In the genomic region with DNA sequence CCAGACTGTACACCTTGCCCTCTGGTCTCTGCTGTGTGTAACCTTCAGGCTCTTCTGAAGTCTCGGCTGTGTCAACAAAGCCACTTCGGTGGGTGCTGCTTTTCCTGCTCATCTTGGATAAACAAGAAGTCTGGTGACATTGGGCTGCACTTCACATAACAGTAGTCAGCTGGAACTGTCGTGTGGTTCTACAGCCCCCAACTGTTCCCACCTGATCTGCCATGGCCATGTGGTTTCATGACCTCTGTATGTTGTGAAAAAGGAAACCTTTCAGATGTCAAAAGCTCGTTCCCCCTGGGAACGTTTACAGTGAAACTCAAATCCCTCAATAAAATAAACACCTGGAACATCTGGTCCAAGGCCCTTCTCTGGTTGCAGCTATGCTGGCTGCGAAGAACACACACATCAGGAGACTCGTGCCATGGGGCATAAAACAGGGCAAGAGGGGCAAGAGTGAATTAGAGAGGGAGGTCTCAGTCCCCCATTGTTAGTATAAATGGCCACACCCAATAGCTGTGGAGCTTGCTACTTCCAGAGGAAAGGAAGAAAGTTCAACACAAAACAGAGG, we compare ENCODE assay signal across 20 mouse cellular contexts.
DNase-seq lines count a peak whose midpoint lies in the region; ATAC-seq lines count a peak whose summit lies in the region.
"Had no signal": no experiment of that assay in that cellular context is flagged by ENCODE, and none has a peak within 500 bp of the region (broad histone marks: within the 10 kb centered on the region; RNA-seq: fewer than 3 reads in every experiment).

No protein-coding gene starts in this region.

- intact Hi-C loops in gastrocnemius, postnatal 14 days (cut with DNase I; ENCODE audit: low total_unique reads), result no loop called here

- no peak overlapping the region for H3K4me2 ChIP-seq in kidney, embryonic 15.5 days
- H3K4me2 ChIP-seq in limb, embryonic 13.5 days (replicated peaks), result no peak overlapping the region
- H3K4me2 ChIP-seq: embryonic facial prominence, embryonic 13.5 days; forebrain, embryonic 12.5 days; heart, embryonic 13.5 days; hindbrain, embryonic 15.5 days had no signal

- no peaks in the 10 kb centered on the region for H3K9me3 ChIP-seq in kidney, embryonic 15.5 days (replicated peaks)
- H3K9me3 ChIP-seq in limb, embryonic 13.5 days, result no peaks in the 10 kb centered on the region
- H3K9me3 ChIP-seq: embryonic facial prominence, embryonic 13.5 days; forebrain, embryonic 12.5 days; heart, embryonic 13.5 days; hindbrain, embryonic 15.5 days had no signal

- H3K36me3 ChIP-seq in kidney, embryonic 15.5 days, result no peaks in the 10 kb centered on the region
- no peaks in the 10 kb centered on the region for H3K36me3 ChIP-seq in limb, embryonic 13.5 days
- H3K36me3 ChIP-seq: embryonic facial prominence, embryonic 13.5 days; heart, embryonic 13.5 days had no signal

- no peak overlapping the region for H3K9ac ChIP-seq in kidney, embryonic 15.5 days
- no peak overlapping the region for H3K9ac ChIP-seq in limb, embryonic 13.5 days
- H3K9ac ChIP-seq: embryonic facial prominence, embryonic 13.5 days; forebrain, embryonic 12.5 days; heart, embryonic 13.5 days; hindbrain, embryonic 15.5 days had no signal

- H3K27me3 ChIP-seq in kidney, embryonic 15.5 days, result no peaks in the 10 kb centered on the region
- peaks cover 79% of the 10 kb centered on the region for H3K27me3 ChIP-seq in limb, embryonic 13.5 days
- H3K27me3 ChIP-seq: embryonic facial prominence, embryonic 13.5 days; forebrain, embryonic 12.5 days; heart, embryonic 13.5 days; hindbrain, embryonic 15.5 days; Patski had no signal

- no peak overlapping the region for H3K4me3 ChIP-seq in kidney, embryonic 15.5 days (replicated peaks)
- H3K4me3 ChIP-seq in limb, embryonic 13.5 days, result no peak overlapping the region
- H3K4me3 ChIP-seq: embryonic facial prominence, embryonic 13.5 days; forebrain, embryonic 12.5 days; heart, embryonic 13.5 days; hindbrain, embryonic 15.5 days had no signal

- no peak overlapping the region for H3K27ac ChIP-seq in kidney, embryonic 15.5 days
- no peak overlapping the region for H3K27ac ChIP-seq in limb, embryonic 13.5 days
- H3K27ac ChIP-seq: embryonic facial prominence, embryonic 13.5 days; forebrain, embryonic 12.5 days; heart, embryonic 13.5 days; hindbrain, embryonic 15.5 days had no signal

- no peaks in the 10 kb centered on the region for H3K4me1 ChIP-seq in kidney, embryonic 15.5 days
- H3K4me1 ChIP-seq in limb, embryonic 13.5 days, result no peaks in the 10 kb centered on the region; the same call in 1 of the 2 replicates
- H3K4me1 ChIP-seq: embryonic facial prominence, embryonic 13.5 days; forebrain, embryonic 12.5 days; heart, embryonic 13.5 days had no signal

- whole genome bisulfite sequencing in kidney, embryonic 15.5 days, result 22% methylated on average over 7 of the region's 7 CpGs
- 20% methylated on average over 7 of the region's 7 CpGs for WGBS in limb, embryonic 13.5 days

- peak; percentile 73; the same call in 1 of the 2 replicates for ATAC-seq in kidney, embryonic 15.5 days (replicated peaks; ENCODE audit: low FRiP score)
- peak; percentile 67; the same call in 1 of the 2 replicates for ATAC-seq in limb, embryonic 13.5 days (ENCODE audit: low FRiP score, low read depth)
- ATAC-seq: forebrain, embryonic 16.5 days; Patski had no signal

- no peak for DNase-seq in kidney, adult 18-20 months
- DNase-seq in embryo, embryonic 10.5 days (ENCODE audit: low spot score), result peak; percentile 45
- DNase-seq in embryo, embryonic 11.5 days (ENCODE audit: low read depth, low spot score), result peak; percentile 26
- no peak for DNase-seq in neural tube, embryonic 10.5 days (ENCODE audit: extremely low spot score, low spot score)
- DNase-seq in gastrocnemius, postnatal 14 days, result no peak
- DNase-seq: adrenal gland, adult 8-10 months; adrenal gland, postnatal 36 days; cerebellum, adult 2 months; cerebellum, postnatal 10 days; gastrocnemius, postnatal 36 days; heart, adult 11 months; heart, postnatal 36 days had no signal

Comparison
In these comparisons a context has a peak if more than half of its experiments do, and no peak if none do; other contexts are left out.
1. DNase-seq: peak in embryo, embryonic 10.5 days (single experiment) and embryo, embryonic 11.5 days (single experiment); none in kidney, adult 18-20 months (single experiment), neural tube, embryonic 10.5 days (single experiment) and gastrocnemius, postnatal 14 days (single experiment).